Mouse (Mus musculus) kidney, embryonic 14.5 days (tissue): ENCODE measurements around the gene Ccdc148. TPM values are rescaled to one million over a fixed set of nuclear protein-coding genes. Genes with fewer than 3 reads are reported as not detected.

Experiments used
- ATAC-seq: fragments of 200-750 bp; cut with Nextera tagmentation; 2 replicates; pipeline ENCODE4 v1.8.0; 2017; ENCODE audit warnings: moderate number of reproducible peaks, mild to moderate bottlenecking, moderate TSS enrichment, moderate library complexity; ENCODE audit not compliant: low FRiP score, low TSS enrichment
- H3K27ac ChIP-seq: fragments of 300-500 bp; sonication (generic); 2 replicates; pipeline ENCODE4 v1.5.1; 2014; ENCODE audit warnings: low read depth, mild to moderate bottlenecking, low read length, moderate library complexity, mixed read lengths
- H3K27me3 ChIP-seq: fragments of 300-500 bp; sonication (generic); 2 replicates; pipeline ENCODE4 v1.6.1; 2014; ENCODE audit warnings: mild to moderate bottlenecking, low read length; ENCODE audit not compliant: control insufficient read depth, insufficient read depth
- H3K36me3 ChIP-seq: fragments of 300-500 bp; sonication (generic); 2 replicates; pipeline ENCODE4 v1.6.1; 2014; ENCODE audit warnings: low read length, mixed read lengths; ENCODE audit not compliant: control insufficient read depth, insufficient read depth
- H3K4me1 ChIP-seq: fragments of 300-500 bp; sonication (generic); 2 replicates; pipeline ENCODE4 v1.6.1; 2014; ENCODE audit warnings: low read length, mixed read lengths; ENCODE audit not compliant: control insufficient read depth, insufficient read depth
- H3K4me2 ChIP-seq: fragments of 300-500 bp; sonication (generic); replicated peaks from 2 replicates; pipeline ENCODE4 v1.6.1; 2014; ENCODE audit warnings: low read depth, mild to moderate bottlenecking, low read length
- H3K4me3 ChIP-seq: fragments of 300-500 bp; sonication (generic); 2 replicates; pipeline ENCODE4 v1.5.1; 2014; ENCODE audit warnings: mild to moderate bottlenecking, low read length
- H3K9ac ChIP-seq: fragments of 300-500 bp; sonication (generic); 2 replicates; pipeline ENCODE4 v1.6.1; 2014; ENCODE audit warnings: low read depth, mild to moderate bottlenecking, low read length, moderate library complexity
- H3K9me3 ChIP-seq: fragments of 300-500 bp; sonication (generic); 2 replicates; pipeline ENCODE4 v1.6.1; 2016; ENCODE audit warnings: low read length; ENCODE audit not compliant: control insufficient read depth
- WGBS: fragments of 180-500 bp; shearing (Covaris S2); extraction: QIAGEN DNeasy Blood & Tissue Kit; methylation state at CpG from one replicate; pipeline ENCODE4 v1.1.7; 2014; 5-methylcytosine and 5-hydroxymethylcytosine counted together
- polyA plus RNA-seq: library from polyadenylated mRNA; unstranded; fragments of >200 nt; fragmentation: Nextera tagmentation; extraction: Ambion mirVana; gene quantifications from 2 replicates; pipeline ENCODE4 v1.2.1, GENCODE M21; 2014

Gene Ccdc148
- polyA plus RNA-seq, 1 experiment from 2014 or later = 1.2 TPM

DNA sequence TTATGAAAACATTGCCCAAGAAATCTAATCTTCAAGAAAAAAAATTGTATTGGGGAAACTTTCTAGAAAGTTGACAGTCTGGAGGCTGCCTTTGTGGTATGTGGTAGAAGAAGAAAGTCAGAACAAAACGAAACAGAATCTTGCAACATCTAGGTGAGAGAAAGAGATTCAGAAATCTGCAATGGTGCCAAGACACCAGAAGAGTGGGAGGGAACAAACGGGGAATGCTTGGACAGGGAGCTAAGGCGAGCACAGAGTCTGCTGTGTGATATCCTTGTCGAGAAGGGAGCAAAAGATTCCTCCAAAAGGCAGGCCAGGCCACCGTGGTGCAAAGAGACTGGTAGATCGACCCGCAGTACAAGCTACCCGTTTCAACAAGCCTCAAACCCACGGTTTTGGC, 361.4 kb downstream of the Ccdc148 start:
- Histone ChIP-seq H3K36me3 (no peaks in the 10 kb centered on the region), H3K27ac (no peak overlapping the region), H3K27me3 (no peaks in the 10 kb centered on the region), H3K9ac (no peak overlapping the region), H3K4me2 (no peak overlapping the region), H3K4me3 (no peak overlapping the region), H3K9me3 (no peaks in the 10 kb centered on the region), H3K4me1 (no peaks in the 10 kb centered on the region)
- 86% methylated on average over 9 of the region's 9 CpGs for WGBS
- ATAC-seq = no peak

DNA sequence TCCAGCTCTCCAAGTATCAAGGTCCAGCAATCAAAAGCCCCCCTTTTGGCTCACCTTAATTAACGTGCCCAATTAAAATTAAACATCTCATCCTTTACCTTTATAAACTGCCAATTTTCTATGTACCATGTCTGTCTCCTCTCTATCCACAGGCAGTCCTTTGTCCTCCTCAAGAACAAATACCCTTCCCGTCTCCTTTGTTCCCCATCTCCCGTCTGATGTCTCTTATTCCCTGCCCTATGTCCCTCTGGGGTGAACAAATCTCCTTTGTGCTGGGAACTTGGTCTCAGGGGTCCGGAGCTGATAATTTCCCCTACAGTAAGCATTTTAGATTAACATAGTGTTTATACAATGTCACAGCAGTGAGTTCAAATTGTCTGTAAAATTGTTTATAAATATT, 363.0 kb downstream of the Ccdc148 start:
- no peak overlapping the region for H3K4me2 ChIP-seq
- ATAC-seq = no peak
- no peaks in the 10 kb centered on the region for H3K36me3 ChIP-seq
- H3K9ac ChIP-seq = no peak overlapping the region
- no peak overlapping the region for H3K4me3 ChIP-seq
- no peaks in the 10 kb centered on the region for H3K9me3 ChIP-seq
- H3K4me1 ChIP-seq = no peaks in the 10 kb centered on the region
- 79% methylated on average over 4 of the region's 4 CpGs for WGBS
- H3K27ac ChIP-seq = no peak overlapping the region
- H3K27me3 ChIP-seq = no peaks in the 10 kb centered on the region

DNA sequence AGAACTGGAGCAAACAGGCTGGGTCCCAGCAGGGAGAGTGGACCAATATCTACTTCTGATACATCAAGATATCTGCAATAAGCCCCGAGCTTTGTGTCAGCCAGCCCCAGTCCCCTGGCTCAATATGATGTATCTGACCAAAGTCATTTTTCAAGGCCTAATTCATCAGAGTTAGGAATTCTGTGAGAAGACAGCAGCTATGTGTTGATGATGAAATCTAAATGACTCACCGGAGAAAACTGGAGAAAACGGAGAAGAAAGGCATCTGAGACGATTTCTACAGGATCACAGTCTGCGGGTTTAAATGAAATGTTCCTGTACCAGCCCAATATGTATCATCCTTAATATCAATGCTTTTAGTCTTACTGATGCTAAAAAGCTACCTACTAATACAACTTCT, 365.1 kb downstream of the Ccdc148 start:
- Histone ChIP-seq H3K27me3 (no peaks in the 10 kb centered on the region), H3K4me3 (no peak overlapping the region), H3K9me3 (no peaks in the 10 kb centered on the region), H3K4me1 (no peaks in the 10 kb centered on the region), H3K4me2 (no peak overlapping the region), H3K36me3 (no peaks in the 10 kb centered on the region), H3K27ac (no peak overlapping the region), H3K9ac (no peak overlapping the region)
- 91% methylated on average over 5 of the region's 5 CpGs for WGBS
- no peak for ATAC-seq

DNA sequence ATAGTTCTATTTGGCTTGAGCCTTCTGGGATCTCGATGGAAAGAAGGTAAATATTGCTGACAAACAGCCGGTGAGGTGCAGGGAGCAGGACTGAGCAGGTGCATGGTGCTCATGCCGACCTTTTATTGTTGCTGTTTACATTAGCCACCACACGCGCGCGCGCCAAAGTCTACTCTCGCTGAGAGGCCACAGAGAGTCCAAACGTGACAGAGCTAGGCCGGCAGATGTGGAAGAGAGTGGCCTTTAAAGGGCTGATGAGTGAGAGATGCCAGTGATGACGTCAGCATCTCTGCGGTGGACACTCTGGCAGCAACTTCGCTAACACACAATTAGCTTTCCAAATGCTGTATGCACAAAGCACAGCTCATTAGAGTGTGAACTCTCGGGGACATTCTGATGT, 366.0 kb downstream of the Ccdc148 start:
- H3K9ac ChIP-seq = no peak overlapping the region
- ATAC-seq = no peak
- no peak overlapping the region for H3K4me3 ChIP-seq
- WGBS = 84% methylated on average over 15 of the region's 15 CpGs
- no peak overlapping the region for H3K27ac ChIP-seq
- no peaks in the 10 kb centered on the region for H3K9me3 ChIP-seq
- H3K4me2 ChIP-seq = no peak overlapping the region
- no peaks in the 10 kb centered on the region for H3K36me3 ChIP-seq
- H3K27me3 ChIP-seq = no peaks in the 10 kb centered on the region
- H3K4me1 ChIP-seq = no peaks in the 10 kb centered on the region

DNA sequence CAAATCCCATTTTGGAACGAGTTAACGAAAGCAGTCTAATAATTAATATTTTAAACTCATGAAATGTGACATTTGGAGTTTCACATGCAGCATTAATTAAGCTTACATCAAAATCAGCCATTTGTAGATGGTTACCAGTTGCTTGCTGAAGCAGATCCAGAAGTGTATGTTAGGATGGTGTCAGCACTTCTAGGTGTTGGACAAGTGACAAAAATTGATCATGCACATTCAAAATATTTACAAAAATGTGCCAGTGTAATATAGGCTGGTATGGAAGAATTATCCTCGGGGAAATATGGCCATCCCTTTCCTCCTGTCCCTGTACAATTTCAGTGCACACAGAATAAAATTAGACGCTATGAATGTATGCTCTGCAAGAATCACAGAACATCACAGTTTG, 370.1 kb downstream of the Ccdc148 start:
- Histone ChIP-seq H3K4me3 (no peak overlapping the region), H3K4me1 (no peaks in the 10 kb centered on the region), H3K27me3 (no peaks in the 10 kb centered on the region), H3K4me2 (no peak overlapping the region), H3K27ac (no peak overlapping the region), H3K9ac (no peak overlapping the region), H3K36me3 (no peaks in the 10 kb centered on the region), H3K9me3 (no peaks in the 10 kb centered on the region)
- WGBS = 96% methylated on average over 4 of the region's 4 CpGs
- ATAC-seq = no peak

DNA sequence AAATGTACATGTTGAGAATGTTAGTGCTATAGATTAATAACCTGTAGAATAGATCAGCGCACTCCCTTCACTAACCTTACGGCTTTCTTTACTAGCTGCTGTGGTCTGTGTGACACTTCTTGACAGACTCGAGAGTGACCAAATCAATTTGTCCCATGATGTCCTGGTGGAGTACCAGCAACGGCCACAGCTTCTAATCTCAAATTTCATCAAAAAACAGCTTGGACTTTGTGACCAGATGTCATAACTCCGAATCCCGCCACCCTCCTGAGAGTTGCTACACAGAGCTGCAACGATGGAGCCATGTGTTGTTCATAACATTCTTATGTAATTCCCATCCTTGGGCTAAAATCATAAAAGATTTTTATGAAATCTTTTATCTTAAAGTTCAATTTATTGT, 370.5 kb downstream of the Ccdc148 start:
- Histone ChIP-seq H3K27ac (no peak overlapping the region), H3K36me3 (no peaks in the 10 kb centered on the region), H3K4me1 (no peaks in the 10 kb centered on the region), H3K9me3 (no peaks in the 10 kb centered on the region), H3K4me2 (no peak overlapping the region), H3K9ac (no peak overlapping the region), H3K4me3 (no peak overlapping the region), H3K27me3 (no peaks in the 10 kb centered on the region)
- 76% methylated on average over 7 of the region's 7 CpGs for WGBS
- ATAC-seq = no peak

DNA sequence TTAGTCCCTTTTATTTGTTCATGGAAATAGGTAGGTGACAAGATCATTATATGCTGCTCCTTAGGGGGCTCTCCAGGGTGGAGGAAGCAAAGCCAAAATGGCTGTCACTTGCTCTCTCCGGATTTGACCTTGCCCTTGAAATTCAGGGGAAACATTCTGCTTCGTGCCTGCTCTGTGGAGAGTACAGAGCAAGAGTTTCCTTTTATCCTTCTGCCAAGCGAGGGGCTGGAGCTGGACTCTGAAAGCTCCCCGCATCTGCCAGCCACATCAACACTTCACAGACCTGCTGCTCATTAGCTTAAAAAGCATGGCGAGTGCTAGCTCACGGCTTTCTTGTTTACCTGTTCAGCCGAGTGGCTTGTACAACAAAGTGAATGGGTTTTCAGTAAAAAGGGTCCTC, 373.1 kb downstream of the Ccdc148 start:
- no peak overlapping the region for H3K27ac ChIP-seq
- H3K4me1 ChIP-seq = no peaks in the 10 kb centered on the region
- WGBS = 62% methylated on average over 7 of the region's 7 CpGs
- ATAC-seq = no peak
- H3K9ac ChIP-seq = no peak overlapping the region
- no peak overlapping the region for H3K4me2 ChIP-seq
- no peak overlapping the region for H3K4me3 ChIP-seq
- no peaks in the 10 kb centered on the region for H3K9me3 ChIP-seq
- H3K27me3 ChIP-seq = no peaks in the 10 kb centered on the region
- no peaks in the 10 kb centered on the region for H3K36me3 ChIP-seq

DNA sequence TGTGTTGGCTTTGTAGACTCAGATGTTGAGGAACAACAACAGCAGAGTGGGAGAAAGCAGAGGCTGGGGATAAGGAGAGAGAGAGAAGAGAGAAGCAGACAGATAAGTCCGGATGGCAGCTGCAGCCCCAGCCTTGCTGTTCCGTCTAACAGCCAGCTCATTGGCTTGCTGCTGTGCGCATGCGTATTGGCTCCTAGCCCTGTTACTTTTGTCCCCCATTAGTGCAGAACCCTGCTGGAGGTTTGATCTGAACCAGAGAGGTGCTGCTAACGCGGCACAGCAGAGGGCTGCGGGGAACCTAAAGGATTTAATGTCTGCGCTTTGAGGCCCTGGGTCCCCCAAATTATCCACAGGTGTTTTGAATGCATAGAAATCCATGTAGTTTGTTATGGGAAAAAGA, 373.8 kb downstream of the Ccdc148 start:
- Histone ChIP-seq H3K9ac (no peak overlapping the region), H3K9me3 (no peaks in the 10 kb centered on the region), H3K27ac (no peak overlapping the region), H3K4me1 (no peaks in the 10 kb centered on the region), H3K27me3 (no peaks in the 10 kb centered on the region), H3K36me3 (no peaks in the 10 kb centered on the region), H3K4me3 (no peak overlapping the region), H3K4me2 (no peak overlapping the region)
- 70% methylated on average over 8 of the region's 8 CpGs for WGBS
- ATAC-seq = no peak

DNA sequence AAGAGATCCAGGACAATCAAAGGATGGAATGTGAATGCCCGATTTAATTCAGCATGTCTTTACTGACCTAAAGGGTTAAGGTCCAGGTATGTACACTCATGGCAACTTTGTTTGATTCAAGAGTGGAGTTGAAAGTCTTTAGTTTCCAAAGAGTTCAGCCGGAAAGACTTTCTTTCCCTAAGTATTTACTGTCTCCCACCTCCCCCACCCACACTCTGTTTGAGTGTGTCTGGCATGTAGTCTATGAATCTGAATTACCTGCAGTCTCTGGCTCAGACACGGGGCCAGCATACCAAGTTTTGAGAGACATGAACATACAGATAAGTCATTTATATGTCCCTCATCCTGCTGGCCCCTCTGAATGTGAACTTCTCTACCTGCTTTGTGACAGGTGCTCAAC, 374.3 kb downstream of the Ccdc148 start:
- no peak for ATAC-seq
- no peak overlapping the region for H3K27ac ChIP-seq
- H3K9ac ChIP-seq = no peak overlapping the region
- no peak overlapping the region for H3K4me3 ChIP-seq
- no peaks in the 10 kb centered on the region for H3K9me3 ChIP-seq
- H3K27me3 ChIP-seq = no peaks in the 10 kb centered on the region
- H3K4me1 ChIP-seq = no peaks in the 10 kb centered on the region
- 64% methylated on average over 3 of the region's 3 CpGs for WGBS
- no peaks in the 10 kb centered on the region for H3K36me3 ChIP-seq
- no peak overlapping the region for H3K4me2 ChIP-seq

DNA sequence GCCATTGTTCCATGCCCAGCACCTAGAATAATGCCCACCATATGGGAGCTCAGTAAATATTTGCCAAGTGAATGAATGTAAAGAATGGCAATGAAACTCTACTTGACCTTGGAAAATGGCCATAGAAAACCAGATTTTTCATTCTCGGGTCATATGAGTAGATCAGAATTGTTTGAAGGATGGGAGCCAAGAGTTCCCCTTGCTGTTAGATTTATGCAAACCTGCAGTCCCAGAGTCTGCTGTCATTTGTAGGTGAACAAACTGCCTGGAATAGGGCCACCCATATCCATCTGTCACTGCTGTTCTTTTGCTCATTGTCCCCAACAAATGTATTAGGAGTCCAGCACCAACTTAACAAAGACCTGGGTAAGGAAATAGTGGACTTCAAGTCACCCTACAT, 377.0 kb downstream of the Ccdc148 start:
- Histone ChIP-seq H3K9ac (no peak overlapping the region), H3K27me3 (no peaks in the 10 kb centered on the region), H3K4me1 (no peaks in the 10 kb centered on the region), H3K27ac (no peak overlapping the region), H3K9me3 (no peaks in the 10 kb centered on the region), H3K36me3 (no peaks in the 10 kb centered on the region), H3K4me3 (no peak overlapping the region), H3K4me2 (no peak overlapping the region)
- WGBS = 75% methylated on average over 1 of the region's 1 CpGs
- ATAC-seq = no peak
